Mouse (Mus musculus) forebrain, embryonic 14.5 days (tissue): ENCODE measurements around the gene Myo18b. TPM values are rescaled to one million over a fixed set of nuclear protein-coding genes. Genes with fewer than 3 reads are reported as not detected.

Experiments
- ATAC-seq: fragments of 200-750 bp; cut with Nextera tagmentation; 2 replicates; pipeline ENCODE4 v1.8.0; 2017; ENCODE audit warnings: mild to moderate bottlenecking, moderate library complexity
- DNase-seq: peaks from one replicate; pipeline ENCODE4 v3.0.0-alpha.2; 2015; ENCODE audit warnings: low spot score
- H3K27ac ChIP-seq: fragments of 300-500 bp; sonication (generic); 2 replicates; pipeline ENCODE4 v1.5.1; 2014; ENCODE audit warnings: low read depth, mild to moderate bottlenecking, control low read depth, low read length, moderate library complexity
- H3K27me3 ChIP-seq: fragments of 300-500 bp; sonication (generic); replicated peaks from 2 replicates; pipeline ENCODE4 v1.6.1; 2014; ENCODE audit warnings: low read length, control low read depth, mixed read lengths; ENCODE audit not compliant: control insufficient read depth, insufficient read depth
- H3K36me3 ChIP-seq: fragments of 300-500 bp; sonication (generic); 2 replicates; pipeline ENCODE4 v1.6.1; 2014; ENCODE audit warnings: low read length, control low read depth; ENCODE audit not compliant: control insufficient read depth, insufficient read depth
- H3K4me1 ChIP-seq: fragments of 300-500 bp; sonication (generic); 2 replicates; pipeline ENCODE4 v1.6.1; 2014; ENCODE audit warnings: antibody characterized with exemption, low read length, control low read depth; ENCODE audit not compliant: control insufficient read depth, insufficient read depth
- H3K4me2 ChIP-seq: fragments of 300-500 bp; sonication (generic); 2 replicates; pipeline ENCODE4 v1.6.1; 2014; ENCODE audit warnings: mild to moderate bottlenecking, control low read depth, low read length
- H3K4me3 ChIP-seq: fragments of 300-500 bp; sonication (generic); 2 replicates; pipeline ENCODE4 v1.5.1; 2014; ENCODE audit warnings: low read depth, low read length, control low read depth
- H3K9ac ChIP-seq: fragments of 300-500 bp; sonication (generic); 2 replicates; pipeline ENCODE4 v1.6.1; 2014; ENCODE audit warnings: mild to moderate bottlenecking, low read length, control low read depth, moderate library complexity
- H3K9me3 ChIP-seq: fragments of 300-500 bp; sonication (generic); replicated peaks from 2 replicates; pipeline ENCODE4 v1.6.1; 2016; ENCODE audit warnings: low read length, control low read depth, mixed read lengths; ENCODE audit not compliant: control insufficient read depth
- WGBS: fragments of 180-500 bp; shearing (Covaris S2); extraction: QIAGEN DNeasy Blood & Tissue Kit; methylation state at CpG from one replicate; pipeline ENCODE4 v1.1.7; 2014; 5-methylcytosine and 5-hydroxymethylcytosine counted together
- polyA plus RNA-seq: library from polyadenylated mRNA; unstranded; fragments of >200 nt; fragmentation: Nextera tagmentation; extraction: Ambion mirVana; gene quantifications from 2 replicates; pipeline ENCODE4 v1.2.1, GENCODE M21; 2014

Myo18b gene
- polyA plus RNA-seq, 1 experiment from 2014 or later = 0.60 TPM

- H3K36me3 ChIP-seq = no peaks in the 10 kb centered on the region
- ATAC-seq (no peak; the same call in 1 of the 2 replicates), DNase-seq (peak; percentile 76)
- H3K27ac ChIP-seq = no peak overlapping the region
- WGBS = 52% methylated on average over 10 of the region's 10 CpGs
- no peaks in the 10 kb centered on the region for H3K27me3 ChIP-seq
- no peak overlapping the region for H3K4me3 ChIP-seq
- no peaks in the 10 kb centered on the region for H3K9me3 ChIP-seq
- no peak overlapping the region for H3K4me2 ChIP-seq
- H3K4me1 ChIP-seq = peaks cover 6% of the 10 kb centered on the region
- H3K9ac ChIP-seq = no peak overlapping the region
These were observed 165.6 kb downstream of the Myo18b start for GRCm38 (mm10) chr5:112730604-112731003.

- peaks cover 6% of the 10 kb centered on the region for H3K4me1 ChIP-seq
- no peak overlapping the region for H3K4me3 ChIP-seq
- H3K4me2 ChIP-seq = no peak overlapping the region
- H3K36me3 ChIP-seq = no peaks in the 10 kb centered on the region
- H3K9me3 ChIP-seq = no peaks in the 10 kb centered on the region
- no peaks in the 10 kb centered on the region for H3K27me3 ChIP-seq
- DNase-seq = peak; percentile 64
- 0 out of 2 replicates have a peak overlapping the region, but pooled peaks have one; percentile 35 for H3K27ac ChIP-seq
- 18% methylated on average over 6 of the region's 6 CpGs for WGBS
- H3K9ac ChIP-seq = no peak overlapping the region
- ATAC-seq = no peak
These were observed 167.7 kb downstream of the Myo18b start for GRCm38 (mm10) chr5:112728432-112728831.

- H3K4me2 ChIP-seq = no peak overlapping the region
- 33% methylated on average over 12 of the region's 12 CpGs for WGBS
- peak; percentile 80 for DNase-seq
- no peaks in the 10 kb centered on the region for H3K36me3 ChIP-seq
- H3K9ac ChIP-seq = no peak overlapping the region
- H3K27ac ChIP-seq = no peak overlapping the region
- H3K27me3 ChIP-seq = no peaks in the 10 kb centered on the region
- H3K9me3 ChIP-seq = no peaks in the 10 kb centered on the region
- H3K4me1 ChIP-seq = 0 out of 2 replicates have a peak, but pooled peaks cover 4% of the 10 kb centered on the region
- ATAC-seq = peak; percentile 10; the same call in 1 of the 2 replicates
- H3K4me3 ChIP-seq = no peak overlapping the region
These were observed 177.4 kb downstream of the Myo18b start for GRCm38 (mm10) chr5:112718655-112719306.

- Histone ChIP-seq H3K4me1 (0 out of 2 replicates have a peak, but pooled peaks cover 4% of the 10 kb centered on the region), H3K27me3 (no peaks in the 10 kb centered on the region), H3K9ac (no peak overlapping the region), H3K9me3 (no peaks in the 10 kb centered on the region), H3K4me3 (no peak overlapping the region), H3K36me3 (no peaks in the 10 kb centered on the region), H3K27ac (no peak overlapping the region), H3K4me2 (no peak overlapping the region)
- 83% methylated on average over 8 of the region's 8 CpGs for WGBS
- ATAC-seq (no peak), DNase-seq (no peak)
These were observed 181.3 kb downstream of the Myo18b start for GRCm38 (mm10) chr5:112714679-112715446.

- Histone ChIP-seq H3K36me3 (no peaks in the 10 kb centered on the region), H3K4me2 (no peak overlapping the region), H3K4me3 (no peak overlapping the region), H3K27ac (no peak overlapping the region), H3K27me3 (no peaks in the 10 kb centered on the region), H3K9me3 (no peaks in the 10 kb centered on the region), H3K4me1 (no peaks in the 10 kb centered on the region), H3K9ac (no peak overlapping the region)
- ATAC-seq (no peak), DNase-seq (peak; percentile 20)
These were observed 186.3 kb downstream of the Myo18b start for GRCm38 (mm10) chr5:112709831-112710230.

- no peaks in the 10 kb centered on the region for H3K36me3 ChIP-seq
- H3K27me3 ChIP-seq = no peaks in the 10 kb centered on the region
- no peak for ATAC-seq
- no peak overlapping the region for H3K9ac ChIP-seq
- no peak for DNase-seq
- no peaks in the 10 kb centered on the region for H3K4me1 ChIP-seq
- no peaks in the 10 kb centered on the region for H3K9me3 ChIP-seq
- H3K27ac ChIP-seq = no peak overlapping the region
- no peak overlapping the region for H3K4me3 ChIP-seq
- H3K4me2 ChIP-seq = no peak overlapping the region
These were observed 187.7 kb downstream of the Myo18b start for GRCm38 (mm10) chr5:112708441-112708840.

- H3K9ac ChIP-seq = no peak overlapping the region
- H3K4me1 ChIP-seq = no peaks in the 10 kb centered on the region
- DNase-seq (no peak), ATAC-seq (no peak)
- no peaks in the 10 kb centered on the region for H3K27me3 ChIP-seq
- H3K36me3 ChIP-seq = no peaks in the 10 kb centered on the region
- no peak overlapping the region for H3K4me3 ChIP-seq
- WGBS = 79% methylated on average over 2 of the region's 2 CpGs
- no peak overlapping the region for H3K4me2 ChIP-seq
- no peaks in the 10 kb centered on the region for H3K9me3 ChIP-seq
- H3K27ac ChIP-seq = no peak overlapping the region
These were observed 188.7 kb downstream of the Myo18b start for GRCm38 (mm10) chr5:112707478-112707877.

- Histone ChIP-seq H3K27ac (no peak overlapping the region), H3K4me1 (no peaks in the 10 kb centered on the region), H3K4me3 (no peak overlapping the region), H3K4me2 (no peak overlapping the region), H3K36me3 (no peaks in the 10 kb centered on the region), H3K9me3 (no peaks in the 10 kb centered on the region), H3K27me3 (no peaks in the 10 kb centered on the region), H3K9ac (no peak overlapping the region)
- ATAC-seq (no peak), DNase-seq (no peak)
- whole genome bisulfite sequencing = 92% methylated on average over 3 of the region's 3 CpGs
These were observed 195.4 kb downstream of the Myo18b start for GRCm38 (mm10) chr5:112700794-112701193.

- Histone ChIP-seq H3K27ac (no peak overlapping the region), H3K36me3 (no peaks in the 10 kb centered on the region), H3K4me2 (no peak overlapping the region), H3K27me3 (no peaks in the 10 kb centered on the region), H3K9me3 (no peaks in the 10 kb centered on the region), H3K9ac (no peak overlapping the region), H3K4me1 (peaks cover 2% of the 10 kb centered on the region; the same call in 1 of the 2 replicates), H3K4me3 (no peak overlapping the region)
- no peak for ATAC-seq
- DNase-seq = no peak
- 84% methylated on average over 4 of the region's 4 CpGs for WGBS
These were observed 199.5 kb downstream of the Myo18b start for GRCm38 (mm10) chr5:112696683-112697082.
